Mouse (Mus musculus) erythroblast, embryonic 14.5 days (primary cell): ENCODE results near the gene Chchd6. TPM values are rescaled to one million over a fixed set of nuclear protein-coding genes. Genes with fewer than 3 reads are reported as not detected.

ENCODE experiments used
- H3K27me3 ChIP-seq: 2 replicates; pipeline ENCODE4 v1.6.1; 2012; ENCODE audit warnings: inconsistent platforms; ENCODE audit not compliant: control insufficient read depth
- H3K36me3 ChIP-seq: 2 replicates; pipeline ENCODE4 v1.6.1; 2012; ENCODE audit warnings: mild to moderate bottlenecking, inconsistent platforms; ENCODE audit not compliant: control insufficient read depth
- H3K4me1 ChIP-seq: 2 replicates; pipeline ENCODE4 v1.6.1; 2012; ENCODE audit warnings: inconsistent platforms; ENCODE audit not compliant: control insufficient read depth
- H3K4me3 ChIP-seq: replicated peaks from 2 replicates; pipeline ENCODE3; 2012; ENCODE audit warnings: moderate library complexity, mild to moderate bottlenecking, inconsistent platforms
- H3K9me3 ChIP-seq: 2 replicates; pipeline ENCODE4 v1.6.1; 2012; ENCODE audit warnings: low read length, inconsistent platforms, mixed read lengths; ENCODE audit not compliant: control insufficient read depth
- GATA1 ChIP-seq: IDR thresholded peaks from 2 replicates; pipeline ENCODE4 v1.6.1; 2012; ENCODE audit warnings: low read length, inconsistent platforms, mixed read lengths
- TAL1 ChIP-seq: IDR thresholded peaks from 3 replicates; pipeline ENCODE4 v1.6.1; 2012; ENCODE audit warnings: low read length, inconsistent platforms, mixed read lengths
- polyA plus RNA-seq: library from polyadenylated mRNA; stranded (reverse); fragments of >175 nt; gene quantifications from 2 replicates; pipeline ENCODE4 v1.2.3, GENCODE M21; 2012

Chchd6 gene
- polyA plus RNA-seq, 1 experiment: 1.6 TPM

DNA sequence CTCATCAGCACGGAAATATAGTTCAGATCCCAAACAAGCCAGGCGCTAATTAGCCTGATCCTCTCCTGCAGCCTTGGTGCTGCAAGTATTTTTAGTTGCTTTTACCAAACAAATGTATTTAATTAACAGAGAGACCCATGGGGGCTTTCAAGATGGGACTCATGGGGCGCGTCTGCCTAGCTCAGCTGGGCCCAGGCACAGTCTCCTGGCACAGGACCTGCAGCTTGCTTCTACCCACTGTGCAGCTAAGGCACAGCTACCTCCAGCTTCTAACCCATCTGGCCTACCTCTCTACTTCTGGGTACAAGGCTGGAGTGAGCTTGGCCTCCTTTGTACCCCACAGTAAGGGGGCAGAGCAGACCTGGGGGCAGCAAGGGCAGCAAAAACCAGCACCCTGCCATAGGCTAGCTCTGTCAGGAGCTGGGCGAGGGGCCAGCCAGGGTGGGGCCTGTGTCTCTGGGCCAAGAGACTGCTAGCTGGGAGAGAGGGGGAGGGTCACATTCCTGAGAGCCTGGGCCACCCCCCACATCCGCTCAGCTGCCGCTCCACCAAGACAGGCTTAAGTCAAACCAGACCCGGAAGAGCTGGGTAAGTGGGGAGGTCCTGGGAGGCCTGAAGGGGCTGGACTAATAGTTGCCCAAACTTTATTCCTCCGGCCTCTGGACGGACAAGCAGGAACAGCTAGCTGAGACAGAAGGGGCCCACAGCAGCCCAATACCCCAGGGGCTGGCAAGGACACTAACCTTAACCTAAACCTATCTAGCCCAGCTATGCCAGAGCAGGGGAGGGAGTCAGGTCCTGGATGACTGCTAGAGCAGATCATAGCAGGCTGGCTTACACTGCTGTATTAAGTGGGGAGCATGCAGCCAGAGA, 250.6 kb downstream of the Chchd6 start:
- peaks cover 48% of the 10 kb centered on the region for H3K36me3 ChIP-seq

DNA sequence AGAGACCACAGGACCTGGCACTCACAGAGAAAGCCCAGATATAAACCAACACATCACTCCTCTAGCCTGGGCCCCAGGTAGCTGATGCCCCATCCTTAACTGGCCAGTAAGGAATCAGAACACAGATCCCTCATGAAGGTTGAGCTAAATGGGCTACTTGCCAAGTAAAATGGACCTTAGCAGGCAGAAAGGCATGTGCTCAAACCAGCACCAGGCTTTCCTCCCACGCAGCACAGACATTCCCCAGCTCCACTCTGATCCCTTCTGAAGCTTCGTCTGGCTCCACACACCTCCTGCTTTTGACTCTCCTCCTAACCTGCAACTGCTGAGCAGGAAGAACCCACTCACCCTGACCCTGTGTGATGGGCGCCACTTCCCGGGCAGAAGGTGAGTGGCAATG, 253.5 kb downstream of the Chchd6 start:
- no peak for TF ChIP-seq TAL1
- no peak for TF ChIP-seq GATA1
- H3K27me3 ChIP-seq: no peaks in the 10 kb centered on the region
- no peaks in the 10 kb centered on the region for H3K9me3 ChIP-seq
- H3K4me1 ChIP-seq: no peaks in the 10 kb centered on the region; the same call in 1 of the 2 replicates
- peaks cover 60% of the 10 kb centered on the region for H3K36me3 ChIP-seq
- H3K4me3 ChIP-seq: no peak overlapping the region

More for the DNA sequence above, 250.6 kb downstream of the Chchd6 start:
- Histone ChIP-seq H3K4me3 (no peak overlapping the region), H3K9me3 (no peaks in the 10 kb centered on the region), H3K4me1 (no peaks in the 10 kb centered on the region; the same call in 1 of the 2 replicates), H3K27me3 (no peaks in the 10 kb centered on the region)
- no peak for TF ChIP-seq TAL1
- TF ChIP-seq GATA1: no peak

GRCm38 (mm10) chr6:89339447-89339846, 256.0 kb downstream of the Chchd6 start:
- no peaks in the 10 kb centered on the region for H3K27me3 ChIP-seq
- H3K9me3 ChIP-seq: no peaks in the 10 kb centered on the region
- H3K36me3 ChIP-seq: peaks cover 71% of the 10 kb centered on the region
- H3K4me1 ChIP-seq: no peaks in the 10 kb centered on the region
- TF ChIP-seq TAL1 (no peak), GATA1 (no peak)
- H3K4me3 ChIP-seq: no peak overlapping the region

- Histone ChIP-seq H3K4me1 (no peaks in the 10 kb centered on the region), H3K27me3 (no peaks in the 10 kb centered on the region), H3K9me3 (no peaks in the 10 kb centered on the region), H3K36me3 (peaks cover 77% of the 10 kb centered on the region), H3K4me3 (no peak overlapping the region)
- TF ChIP-seq TAL1: no peak
- no peak for TF ChIP-seq GATA1
Measured at GRCm38 (mm10) chr6:89338733-89339132, 256.7 kb downstream of the Chchd6 start.

- Histone ChIP-seq H3K4me1 (no peaks in the 10 kb centered on the region), H3K27me3 (no peaks in the 10 kb centered on the region), H3K9me3 (no peaks in the 10 kb centered on the region), H3K4me3 (no peak overlapping the region), H3K36me3 (peaks cover 78% of the 10 kb centered on the region)
- no peak for TF ChIP-seq GATA1
- no peak for TF ChIP-seq TAL1
Measured at GRCm38 (mm10) chr6:89337574-89337973, 257.9 kb downstream of the Chchd6 start.

DNA sequence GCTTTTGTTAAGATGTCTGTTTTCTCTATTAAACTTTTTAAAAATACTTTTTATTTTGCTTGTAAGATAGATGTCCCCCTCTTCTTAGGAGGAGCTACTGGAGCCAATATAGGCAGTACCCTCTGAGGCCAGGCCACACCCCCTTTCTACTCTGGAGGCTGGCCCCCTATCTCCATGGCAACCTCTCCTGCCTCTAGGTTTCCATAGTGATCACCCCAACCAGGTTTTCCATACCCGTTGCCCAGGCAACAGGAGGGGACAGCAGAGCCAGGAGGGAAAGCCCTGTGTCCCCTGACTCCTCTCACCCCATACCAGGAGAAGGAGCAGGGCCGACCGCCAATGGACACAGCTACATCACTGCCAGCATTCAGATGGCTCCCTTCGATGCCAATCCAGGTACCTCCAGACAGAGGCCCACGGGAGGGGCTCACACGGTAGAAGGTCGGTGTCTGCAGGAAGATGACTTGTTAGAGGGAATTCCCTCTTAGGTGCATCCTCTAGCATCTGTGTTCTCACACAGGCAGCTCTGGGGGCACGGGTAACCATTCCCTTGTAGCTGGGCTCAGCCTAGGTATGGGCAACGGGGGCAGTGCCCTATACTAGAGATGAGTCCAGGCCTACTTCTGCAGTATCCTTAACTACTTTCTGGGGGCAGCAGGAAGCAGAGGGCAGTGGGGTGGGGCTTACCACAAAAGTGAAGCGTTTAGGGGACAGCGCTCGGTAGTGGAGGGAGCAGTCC, 261.3 kb downstream of the Chchd6 start:
- TF ChIP-seq GATA1: no peak
- no peak for TF ChIP-seq TAL1
- Histone ChIP-seq H3K36me3 (peaks cover 80% of the 10 kb centered on the region), H3K27me3 (no peaks in the 10 kb centered on the region), H3K9me3 (no peaks in the 10 kb centered on the region), H3K4me1 (no peaks in the 10 kb centered on the region), H3K4me3 (no peak overlapping the region)

Other genes with a start within 250 kb of the Chchd6 start
- 0.04 and 0.07 TPM in 2 replicates for gene Plxna1, start 233.0 kb downstream of the Chchd6 start, polyA plus RNA-seq
- not detected in 2 replicates for gene Txnrd3, start 48.3 kb upstream of the Chchd6 start, polyA plus RNA-seq
- not detected in 2 replicates for gene Vmn1r40, start 111.9 kb upstream of the Chchd6 start, polyA plus RNA-seq
- gene Vmn1r41, start 145.1 kb upstream of the Chchd6 start, polyA plus RNA-seq: not detected in 2 replicates